Mouse (Mus musculus) layer of hippocampus, adult 18-20 months (tissue): Measurements from ENCODE around the gene Hid1. TPM values are rescaled to one million over a fixed set of nuclear protein-coding genes. Genes with fewer than 3 reads are reported as not detected.

Experiments used
- total RNA-seq, 2 experiments: library from RNA; stranded (reverse); gene quantifications; 2 replicates each; pipeline ENCODE4 v1.2.3; 2021

Gene Hid1
- total RNA-seq, 2 experiments from 2014 or later, result 110 to 115 TPM

Other genes starting within 250 kb of the Hid1 start
- under 1 TPM; 0.45 to 0.51 TPM for gene Cd300lf, start 233.8 kb downstream of the Hid1 start, total RNA-seq
- gene Slc9a3r1, start 204.4 kb downstream of the Hid1 start, total RNA-seq, result 10 to 100 TPM; 66.9 to 70.4 TPM
- 10 to 100 TPM; 16.7 to 17.7 TPM for gene Tmem104, start 180.3 kb downstream of the Hid1 start, total RNA-seq
- 10 to 100 TPM; 24.2 to 26.0 TPM for gene Nat9, start 179.9 kb downstream of the Hid1 start, total RNA-seq
- gene Grin2c, start 100.5 kb downstream of the Hid1 start, total RNA-seq, result 10 to 100 TPM; 43.3 to 44.8 TPM
- 10 to 100 TPM; 19.0 to 19.9 TPM for gene Fdxr, start 90.7 kb downstream of the Hid1 start, total RNA-seq
- gene Fads6, start 70.1 kb downstream of the Hid1 start, total RNA-seq, result 10 to 100 TPM; 16.7 to 17.3 TPM
- gene Otop2, start 60.6 kb downstream of the Hid1 start, total RNA-seq, result 1 to 10 TPM in 1 of 2 experiments, under 1 TPM in 1; 0.20 to 1.0 TPM
- under 1 TPM; 0.66 to 0.79 TPM for gene Ush1g, start 45.7 kb downstream of the Hid1 start, total RNA-seq
- under 1 TPM in 1 of 2 experiments, not detected in 1; 0.22 TPM for gene Otop3, start 33.0 kb downstream of the Hid1 start, total RNA-seq
- gene Cdr2l, start 14.2 kb upstream of the Hid1 start, total RNA-seq, result 10 to 100 TPM; 29.7 to 30.6 TPM
- gene Mrpl58, start 36.0 kb upstream of the Hid1 start, total RNA-seq, result 100 to 1,000 TPM in 1 of 2 experiments, 10 to 100 TPM in 1; 97.7 to 102 TPM
- gene Atp5h, start 52.2 kb upstream of the Hid1 start, total RNA-seq, result 100 to 1,000 TPM; 468 to 483 TPM
- gene Kctd2, start 52.4 kb upstream of the Hid1 start, total RNA-seq, result 10 to 100 TPM; 81.5 to 82.2 TPM
- not detected for gene Trim80, start 72.8 kb upstream of the Hid1 start, total RNA-seq
- not detected for gene Slc16a5, start 94.7 kb upstream of the Hid1 start, total RNA-seq
- 10 to 100 TPM; 11.4 to 13.8 TPM for gene Armc7, start 107.9 kb upstream of the Hid1 start, total RNA-seq
- gene Nt5c, start 124.1 kb upstream of the Hid1 start, total RNA-seq, result 10 to 100 TPM; 66.5 to 66.8 TPM
- 100 to 1,000 TPM; 136 to 139 TPM for gene Jpt1, start 146.6 kb upstream of the Hid1 start, total RNA-seq
- gene Sumo2, start 168.5 kb upstream of the Hid1 start, total RNA-seq, result 100 to 1,000 TPM; 307 to 316 TPM
- gene Nup85, start 196.7 kb upstream of the Hid1 start, total RNA-seq, result 10 to 100 TPM; 46.8 to 48.6 TPM
- gene Mrps7, start 236.2 kb upstream of the Hid1 start, total RNA-seq, result 10 to 100 TPM; 49.0 to 50.1 TPM
- gene Gga3, start 236.3 kb upstream of the Hid1 start, total RNA-seq, result 10 to 100 TPM; 68.6 to 73.5 TPM
- 10 to 100 TPM; 18.9 to 19.4 TPM for gene Mif4gd, start 245.2 kb upstream of the Hid1 start, total RNA-seq